Mouse (Mus musculus): Measurements from ENCODE around the gene 9330161L09Rik.
A peak's percentile ranks its signal among the peaks of the same experiment; 100 is the strongest.

The 9330161L09Rik gene

DNA sequence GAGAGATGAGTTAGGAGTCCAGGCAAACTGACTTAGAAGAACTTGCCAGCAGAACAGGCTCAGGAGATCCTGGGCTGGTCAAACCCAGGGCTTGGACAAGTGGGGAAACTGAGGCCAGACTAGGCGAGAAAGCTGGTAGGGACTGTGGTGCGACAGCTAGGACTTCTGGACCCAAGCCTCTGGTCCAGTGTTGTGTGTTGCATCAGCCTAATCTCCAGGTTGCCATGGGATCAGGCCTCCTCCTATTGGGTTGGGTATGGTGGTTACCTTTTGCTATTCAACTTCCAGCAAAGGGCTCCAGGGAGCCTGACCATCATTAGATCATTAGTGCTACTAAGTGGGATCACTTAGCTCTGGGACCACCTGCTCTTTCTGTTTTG lies 18.3 kb downstream of the 9330161L09Rik start:
- no peak for DNase-seq (ENCODE audit: extremely low spot score)

DNA sequence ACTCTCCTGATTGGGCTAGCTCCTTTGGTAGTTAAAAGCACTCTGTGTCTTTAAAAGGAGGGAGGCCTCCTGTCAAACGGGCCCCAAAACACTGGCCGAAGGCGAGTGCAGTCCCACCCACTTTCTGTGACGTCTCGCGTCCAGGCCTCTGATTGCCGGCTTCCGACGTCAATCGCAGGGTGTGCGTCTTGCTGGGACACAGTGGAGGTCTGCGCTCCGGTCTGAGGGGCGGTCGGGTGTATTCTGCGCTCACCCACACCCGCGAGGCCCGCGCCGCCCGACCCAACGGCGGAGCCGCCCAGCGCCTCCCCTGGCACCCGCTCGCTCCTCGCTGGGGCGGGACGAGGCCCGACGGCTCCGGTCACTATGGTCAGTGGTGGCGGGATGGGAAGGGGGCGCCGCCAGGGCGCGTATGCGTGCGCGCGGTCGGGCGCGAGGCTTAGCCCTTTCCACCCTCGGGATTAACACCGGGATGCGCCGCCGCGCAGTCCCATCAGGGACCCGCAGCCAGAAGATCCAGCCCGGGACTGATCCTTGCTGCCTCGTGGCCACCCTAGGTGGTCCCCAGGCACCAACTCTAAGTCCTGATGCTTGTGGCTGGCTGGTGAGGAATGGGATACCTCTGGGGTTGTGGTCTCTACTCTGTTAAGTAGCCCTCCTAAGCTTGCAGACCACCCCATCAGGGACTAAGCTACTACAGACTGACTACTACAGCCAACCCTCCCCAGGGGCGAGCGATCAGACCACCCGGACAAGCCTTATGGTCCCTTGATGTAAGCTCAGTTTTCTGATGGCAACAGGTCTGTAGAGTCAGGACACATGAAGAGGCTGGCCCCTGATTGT lies 18.9 kb downstream of the 9330161L09Rik start, which contains the start of gene Otub2:
TSS of gene Otub2 (plus strand) at position 178 of the 843 bp plus-strand sequence.
- DNase-seq (ENCODE audit: extremely low spot score), result peak; percentile 97

DNA sequence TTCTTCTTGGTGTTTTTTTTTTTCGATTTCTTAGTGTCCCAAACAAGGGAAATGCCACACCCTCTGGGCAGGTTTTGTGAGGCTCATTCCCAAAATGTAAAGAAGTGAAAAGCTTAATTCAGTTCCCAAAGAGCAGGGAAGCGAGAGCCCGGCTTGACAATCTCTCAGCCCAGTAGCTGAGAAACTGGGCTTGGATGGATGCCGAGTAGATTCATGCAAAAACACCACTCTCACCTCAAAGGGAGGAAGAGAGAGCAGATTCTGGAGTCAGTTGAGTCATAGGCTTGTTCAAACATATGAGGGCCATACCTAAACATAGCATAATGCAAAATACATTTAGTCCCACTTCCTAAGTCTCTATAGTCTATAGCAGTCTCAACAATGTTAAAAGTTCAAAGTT lies 27.4 kb downstream of the 9330161L09Rik start:
- DNase-seq (ENCODE audit: extremely low spot score), result no peak

DNA sequence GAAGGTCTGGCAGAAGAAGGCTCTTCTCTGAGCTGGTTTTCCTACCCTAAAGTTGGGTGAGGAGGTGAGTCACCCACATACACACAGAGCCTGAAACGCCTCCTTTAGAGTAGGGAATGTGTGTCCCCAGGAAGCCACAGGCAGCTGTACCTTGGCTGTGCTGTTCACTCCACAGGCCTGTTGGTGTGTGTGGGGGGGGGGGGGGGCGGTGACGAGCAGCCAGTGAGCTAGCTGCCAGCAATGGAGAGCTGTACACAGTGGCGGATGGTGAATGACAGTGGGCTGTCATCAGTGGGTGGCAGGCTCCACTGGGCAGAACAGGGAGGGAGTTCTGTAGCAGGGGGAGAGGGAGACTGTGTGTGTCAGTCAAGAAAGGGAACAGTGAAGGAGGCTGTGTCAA lies 30.8 kb downstream of the 9330161L09Rik start:
- DNase-seq (ENCODE audit: extremely low spot score), result no peak

DNA sequence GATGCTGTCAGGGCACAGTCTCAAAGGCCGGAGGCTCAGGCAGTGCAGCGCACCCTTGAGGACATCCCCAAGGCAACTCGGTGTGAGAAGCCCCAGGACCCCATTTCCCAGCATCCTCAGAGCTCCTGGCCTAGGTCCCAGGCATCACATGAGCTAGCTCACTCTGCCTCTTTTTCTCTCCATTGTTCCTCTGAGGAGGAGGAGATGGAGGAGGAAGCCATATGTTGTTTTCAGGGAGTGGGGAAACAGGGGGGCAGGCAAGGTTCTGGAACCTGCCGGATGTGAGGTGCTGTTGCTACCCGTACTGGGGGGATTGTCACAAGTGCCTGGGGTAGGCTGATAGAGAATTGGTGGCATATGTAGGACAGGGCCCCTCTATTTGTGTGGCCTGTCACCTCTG lies 31.5 kb downstream of the 9330161L09Rik start:
- DNase-seq (ENCODE audit: extremely low spot score), result no peak

DNA sequence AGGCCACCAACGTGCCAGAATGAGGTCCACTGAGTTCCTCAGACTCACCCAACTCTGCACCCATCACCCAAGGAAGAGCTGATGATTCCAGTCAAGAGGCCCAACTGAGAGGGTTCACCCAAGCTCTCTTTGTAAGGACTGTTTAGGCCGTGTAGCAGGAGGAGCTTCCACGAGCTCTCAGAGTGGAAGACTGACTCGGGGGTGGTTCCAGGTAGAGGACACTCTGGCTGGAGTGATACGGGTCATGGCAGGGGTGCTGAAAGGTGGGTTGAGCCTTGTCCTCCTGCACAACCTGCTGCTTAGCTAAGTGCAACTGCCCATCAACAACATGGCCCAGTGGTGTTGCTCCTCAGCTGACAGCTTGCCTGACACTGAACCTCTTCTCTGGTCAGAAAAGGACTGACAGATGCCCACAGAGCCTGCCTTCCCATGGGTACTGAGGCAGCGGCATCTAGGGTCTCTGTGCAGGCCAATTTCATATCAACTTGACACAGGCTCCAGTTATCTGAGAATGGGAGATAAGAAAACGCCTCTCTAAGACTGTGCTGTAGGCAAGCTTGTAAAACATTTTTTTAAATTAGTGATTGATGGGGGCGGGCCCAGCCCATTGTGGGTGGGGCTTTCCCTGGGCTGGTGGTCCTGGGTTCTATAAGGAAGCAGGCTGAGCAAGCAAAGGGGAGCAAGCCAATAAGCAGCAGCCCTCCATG lies 33.9 kb downstream of the 9330161L09Rik start:
- no peak for DNase-seq (ENCODE audit: extremely low spot score)

DNA sequence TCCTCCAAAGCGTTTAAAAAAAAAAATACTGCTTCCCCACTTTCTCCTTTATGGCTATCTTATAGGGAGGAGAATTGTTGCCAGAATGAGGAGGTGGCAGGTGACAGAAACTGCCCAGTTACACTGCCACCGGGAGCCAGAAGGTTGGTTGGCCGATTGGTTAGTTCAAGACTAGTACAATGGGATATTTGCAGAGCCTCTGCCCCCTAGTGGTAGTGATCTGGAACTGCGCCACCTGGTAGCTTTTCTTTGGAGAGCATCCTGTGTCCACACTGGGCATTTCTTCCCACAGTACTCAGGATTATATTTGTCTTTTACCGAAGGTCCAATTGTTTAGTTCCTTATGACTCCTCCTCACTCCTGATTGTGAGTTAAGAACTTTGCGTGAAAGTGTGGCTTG lies 35.9 kb downstream of the 9330161L09Rik start:
- DNase-seq (ENCODE audit: extremely low spot score), result peak; percentile 60

DNA sequence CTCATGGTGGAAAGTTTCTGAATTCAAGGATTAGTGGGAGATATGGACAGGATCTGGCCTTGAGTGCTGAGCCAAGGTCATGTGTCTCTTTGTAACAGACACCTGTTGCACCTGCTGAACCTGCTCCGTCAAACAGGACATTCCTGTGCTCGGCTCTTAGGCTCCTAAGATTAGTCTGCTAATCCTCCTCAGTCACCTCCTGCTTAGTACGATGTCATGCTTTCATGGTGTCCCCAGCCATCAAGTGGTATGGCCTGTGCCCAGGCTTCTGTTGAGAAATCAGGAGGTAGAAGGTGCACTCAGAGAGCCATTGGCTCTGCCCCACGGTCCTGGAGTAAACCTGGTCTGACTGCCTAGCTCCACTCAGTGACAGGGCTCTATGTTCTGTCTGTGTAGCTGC lies 36.8 kb downstream of the 9330161L09Rik start:
- no peak for DNase-seq (ENCODE audit: extremely low spot score)

DNA sequence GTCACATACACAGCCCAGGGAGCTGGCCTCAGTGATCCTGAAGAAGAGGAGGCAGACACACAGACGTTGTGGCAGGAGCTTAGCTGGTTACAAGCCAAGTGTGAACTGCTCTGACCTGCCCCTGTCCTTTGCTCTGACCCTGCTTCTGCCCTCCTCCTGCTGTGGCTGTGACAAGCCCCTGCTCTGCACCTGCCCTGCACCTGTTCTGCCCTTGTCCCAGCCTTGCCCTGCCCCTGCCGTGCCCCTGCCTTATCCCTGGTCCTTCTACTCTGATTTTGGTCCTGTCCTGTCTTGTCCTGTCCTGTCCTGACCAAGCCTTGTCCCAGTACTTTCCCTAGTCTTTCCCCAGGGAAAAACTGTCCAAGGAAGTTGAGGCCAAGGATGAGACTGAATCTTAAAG lies 38.8 kb downstream of the 9330161L09Rik start:
- DNase-seq (ENCODE audit: extremely low spot score), result no peak

DNA sequence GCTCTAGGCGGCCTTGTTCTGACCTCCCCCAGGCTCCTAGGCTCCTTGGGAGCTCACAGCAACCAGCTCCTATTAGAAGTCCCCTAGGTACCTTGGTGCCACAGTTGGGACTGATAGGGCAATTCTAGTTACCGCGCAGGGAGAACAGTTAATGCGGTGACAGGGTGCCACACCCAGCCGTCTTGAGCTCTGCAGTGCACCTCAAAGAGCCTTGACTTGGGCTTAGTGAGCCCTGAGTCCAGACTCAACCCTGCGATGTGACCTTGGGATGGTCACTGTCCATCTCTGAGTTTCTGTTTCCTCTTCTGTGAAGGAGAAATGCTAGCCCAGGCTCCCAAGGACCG lies 39.3 kb downstream of the 9330161L09Rik start:
- DNase-seq (ENCODE audit: extremely low spot score), result no peak

DNA sequence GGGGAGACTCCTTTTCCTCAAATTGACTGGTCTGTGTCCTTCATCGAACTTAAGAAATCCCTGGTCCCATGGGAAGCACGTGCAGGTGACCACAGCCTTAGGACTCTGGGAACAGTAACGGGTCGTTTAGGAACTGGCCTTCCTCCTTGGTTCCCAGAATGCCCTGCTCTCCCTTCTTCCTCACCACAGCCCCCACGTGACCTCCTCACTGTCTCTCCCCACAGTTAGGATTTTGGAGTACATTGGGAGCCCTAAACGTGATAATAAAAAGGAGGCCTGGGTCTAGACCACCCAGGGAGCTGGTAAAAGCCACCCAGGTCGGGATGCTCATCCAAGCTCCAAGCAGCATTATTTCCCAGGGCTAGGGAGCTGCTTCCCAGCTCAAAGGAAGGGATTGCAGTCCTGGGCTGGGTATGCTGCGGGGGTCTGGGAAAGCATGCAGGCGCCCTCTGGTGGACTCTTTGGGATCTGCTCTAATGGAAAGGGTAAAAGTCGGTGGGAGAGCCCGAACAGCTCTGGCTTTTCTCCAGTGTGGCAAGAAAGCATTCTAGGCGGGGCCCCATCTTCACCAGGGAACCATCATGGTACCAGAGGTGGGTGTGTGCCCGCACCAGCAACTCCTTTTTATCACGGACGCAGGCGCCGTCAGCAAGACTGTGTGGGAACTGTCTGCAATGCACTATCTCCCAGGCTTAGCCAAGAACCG lies 39.8 kb downstream of the 9330161L09Rik start:
- DNase-seq (ENCODE audit: extremely low spot score), result peak; percentile 87

DNA sequence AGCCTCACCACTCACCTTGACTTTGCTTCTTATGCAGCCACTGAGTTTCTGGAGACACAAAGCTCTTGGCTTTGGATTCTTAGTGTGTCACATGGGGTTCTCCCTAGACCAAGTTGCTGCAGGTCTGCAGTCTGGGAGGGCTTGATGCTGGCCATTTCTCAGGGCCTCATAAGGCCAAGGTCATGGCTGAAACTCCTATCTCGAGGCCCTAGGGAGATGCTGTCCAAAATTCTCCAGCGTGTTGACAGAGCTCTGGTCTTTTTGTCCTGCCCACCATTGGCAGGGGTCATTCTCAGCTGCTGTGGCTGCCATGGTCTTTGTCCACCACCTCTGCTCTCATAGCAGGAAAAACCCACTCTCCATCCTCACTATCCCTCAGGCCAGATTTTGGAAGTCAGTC lies 40.4 kb downstream of the 9330161L09Rik start:
- DNase-seq (ENCODE audit: extremely low spot score), result no peak

DNA sequence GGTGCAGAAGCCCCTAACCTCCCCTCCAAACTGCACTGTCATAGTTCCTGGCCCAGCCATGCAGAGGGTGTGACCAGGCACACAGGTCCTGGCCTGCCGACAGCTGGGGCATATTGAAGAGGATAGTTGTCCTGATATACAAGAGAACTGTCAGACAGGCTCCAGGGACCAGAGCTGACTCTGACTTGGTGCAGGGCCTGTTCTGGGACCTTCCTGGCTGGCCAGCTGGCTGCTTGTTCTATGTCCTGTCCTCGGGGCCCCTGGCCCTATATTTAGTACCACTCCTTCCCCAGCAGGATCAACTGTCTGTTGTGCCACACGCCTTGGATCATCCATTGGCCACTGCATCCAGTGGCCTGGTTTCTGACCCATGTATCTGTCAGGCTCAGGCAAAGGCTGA lies 45.3 kb downstream of the 9330161L09Rik start:
- DNase-seq (ENCODE audit: extremely low spot score), result no peak

DNA sequence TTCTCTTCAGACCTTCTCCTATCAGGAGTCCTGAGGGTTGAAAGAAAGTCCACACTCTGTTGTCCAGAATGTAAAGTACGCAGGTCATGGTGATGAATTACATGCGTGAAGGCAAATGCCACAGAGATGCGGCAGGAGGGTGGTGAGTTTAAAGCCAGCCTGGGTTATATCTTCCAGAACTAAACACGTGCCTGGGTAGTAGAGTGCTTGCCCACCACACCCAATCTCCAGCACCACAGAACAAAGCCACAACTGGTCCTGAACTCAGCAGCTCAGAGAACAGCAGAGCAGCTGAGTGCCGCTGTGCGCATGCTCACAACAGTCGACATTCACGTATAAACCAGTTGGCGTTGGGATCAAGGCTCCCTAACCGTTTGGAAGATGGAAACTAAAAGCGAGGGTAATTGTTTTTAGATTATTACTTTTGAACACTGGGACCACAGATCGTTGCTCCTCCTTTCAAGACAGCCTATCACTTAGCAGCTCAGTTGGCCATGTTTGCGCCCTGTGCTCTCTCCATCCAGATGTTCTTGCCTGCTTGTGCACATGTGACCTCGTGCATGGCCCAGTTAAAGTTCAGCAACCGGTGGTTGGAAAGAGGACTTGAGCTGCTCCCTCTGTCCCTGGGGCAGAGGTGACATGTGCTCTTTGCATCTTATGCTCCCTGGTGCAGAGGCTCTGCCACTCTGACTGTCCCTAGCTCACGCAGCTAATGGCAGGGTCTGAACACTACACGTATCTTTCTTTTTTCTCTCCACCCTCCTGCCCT lies 45.9 kb downstream of the 9330161L09Rik start:
- no peak for DNase-seq (ENCODE audit: extremely low spot score)

DNA sequence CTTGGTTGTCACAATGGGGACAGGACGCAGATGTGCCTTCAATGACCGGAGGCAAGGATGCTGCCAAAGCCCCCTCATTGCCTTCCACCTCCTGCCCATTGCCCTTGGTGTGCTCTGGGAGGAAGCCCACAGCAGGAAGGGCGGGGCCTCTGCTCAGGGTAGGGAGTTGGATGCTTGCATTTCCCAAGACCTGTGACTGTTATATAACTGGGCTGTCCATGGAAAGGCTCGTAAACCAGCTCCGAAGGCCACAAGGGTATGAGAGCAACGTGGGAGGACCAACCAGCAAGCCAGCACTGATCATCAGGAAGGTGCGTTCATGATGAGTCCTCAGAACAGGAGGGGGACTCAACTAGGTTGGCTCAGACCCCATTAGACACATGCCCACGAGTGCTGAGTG lies 46.8 kb downstream of the 9330161L09Rik start:
- no peak for DNase-seq (ENCODE audit: extremely low spot score)

DNA sequence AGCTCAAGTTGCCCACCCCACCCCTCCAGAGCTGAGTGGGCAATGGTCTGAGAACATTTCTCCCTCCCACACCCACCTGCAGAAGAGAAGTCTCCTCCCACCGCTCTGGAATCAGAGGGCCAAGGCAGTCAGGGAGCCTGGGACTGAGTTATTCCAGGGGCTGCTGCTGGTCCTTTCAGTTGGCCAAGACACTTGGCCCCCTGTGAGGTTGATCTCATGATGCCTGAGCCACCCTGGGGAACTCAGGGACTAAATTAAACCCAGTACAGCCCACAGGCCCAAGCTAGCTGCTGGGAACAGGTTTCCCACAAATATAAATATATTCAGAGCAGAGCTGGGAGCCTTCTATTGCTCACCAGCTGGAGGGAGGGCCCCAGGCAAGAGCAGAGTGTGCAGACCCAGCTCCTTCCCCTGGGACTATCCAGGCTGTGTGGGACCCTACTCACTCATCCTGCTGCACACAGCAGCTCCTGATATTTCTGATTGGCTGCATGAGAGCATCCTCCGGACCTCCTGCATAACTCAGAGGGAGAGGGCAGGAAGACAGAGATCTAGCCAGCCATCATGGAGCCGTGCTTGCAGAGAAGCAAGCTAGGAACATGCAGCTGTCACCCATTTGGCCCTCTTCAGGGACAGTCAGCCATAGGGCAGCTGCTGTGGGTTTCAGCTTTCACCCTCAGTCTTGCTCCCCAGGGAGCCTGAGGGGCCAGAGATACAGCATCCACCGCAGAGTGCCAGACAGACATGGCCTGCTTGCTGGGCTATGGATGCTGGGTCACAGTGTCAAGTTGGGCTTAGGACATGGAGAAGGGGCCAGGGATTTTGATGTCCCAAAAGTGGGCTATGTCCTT lies 48.4 kb downstream of the 9330161L09Rik start:
- DNase-seq (ENCODE audit: extremely low spot score), result no peak

DNA sequence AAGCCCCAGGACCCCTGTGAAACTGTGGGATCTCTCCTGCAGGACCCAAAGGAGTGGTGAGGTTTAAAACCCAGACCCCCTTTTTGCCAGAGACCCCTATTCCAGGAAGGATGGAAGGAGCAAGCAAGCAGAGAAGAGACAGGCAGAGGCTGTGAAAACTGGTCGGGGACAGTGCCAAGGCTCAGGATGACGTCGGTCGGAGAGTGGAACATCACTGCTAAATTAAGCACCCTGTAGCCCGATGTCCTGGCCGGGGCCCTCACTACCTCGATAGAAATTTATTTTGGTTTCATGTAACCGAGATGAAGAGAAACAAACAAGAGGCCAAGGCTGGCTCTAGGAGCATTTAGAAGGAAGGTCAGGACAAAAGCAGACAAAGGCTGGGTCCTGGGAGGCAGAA lies 49.4 kb downstream of the 9330161L09Rik start:
- DNase-seq (ENCODE audit: extremely low spot score), result no peak

Data from embryo, embryonic 9.5 days (tissue).